Mouse (Mus musculus) left cerebral cortex, postnatal 4 days (tissue): Measurements from ENCODE around the gene Zfp580. TPM values are rescaled to one million over a fixed set of nuclear protein-coding genes. Genes with fewer than 3 reads are reported as not detected.

ENCODE experiments used
- DNase-seq: peaks from one replicate; pipeline ENCODE4 v3.0.0-alpha.2; 2022
- intact Hi-C: fragments of 180-260 bp; cut with DNase I; formaldehyde crosslinking; loops from one replicate; pipeline ENCODE4 v1.15.1; 2025
- total RNA-seq, 2 experiments: library from RNA; stranded (reverse); gene quantifications; 2 replicates each; pipeline ENCODE4 v1.2.3; 2021

Gene Zfp580
- total RNA-seq, 2 experiments from 2014 or later: 65.0 to 65.4 TPM

DNA sequence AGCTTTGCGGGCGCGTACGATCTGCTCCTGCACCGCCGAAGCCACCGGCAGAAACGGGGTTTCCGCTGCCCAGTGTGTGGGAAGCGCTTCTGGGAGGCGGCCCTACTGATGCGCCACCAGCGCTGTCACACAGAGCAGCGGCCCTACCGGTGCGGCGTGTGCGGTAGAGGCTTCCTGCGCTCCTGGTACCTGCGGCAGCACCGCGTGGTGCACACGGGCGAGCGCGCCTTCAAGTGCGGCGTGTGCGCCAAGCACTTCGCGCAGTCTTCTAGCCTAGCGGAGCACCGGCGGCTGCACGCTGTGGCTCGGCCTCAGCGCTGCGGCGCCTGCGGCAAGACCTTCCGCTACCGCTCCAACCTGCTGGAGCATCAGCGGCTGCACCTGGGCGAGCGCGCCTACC, 19.8 kb upstream of the Zfp580 start:
- intact Hi-C loops: no loop called here

DNA sequence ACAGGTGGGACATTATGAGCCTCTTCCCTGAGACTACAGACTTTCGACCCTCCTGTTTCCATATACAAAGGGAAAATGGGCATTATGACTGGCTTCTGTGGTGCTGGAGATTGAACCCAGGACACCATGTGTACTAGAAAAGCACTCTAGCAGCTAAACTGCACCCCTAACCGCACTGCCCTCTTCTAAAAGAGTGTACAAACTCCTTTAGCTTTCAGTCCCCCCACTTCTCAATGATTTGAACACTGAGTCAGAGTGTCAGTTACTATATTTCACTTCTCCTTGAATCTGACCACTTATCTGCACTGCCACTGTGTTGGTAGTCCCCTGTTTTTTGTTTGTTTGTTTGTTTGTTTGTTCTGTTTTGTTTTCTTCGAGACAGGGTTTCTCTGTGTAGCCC, 17.5 kb upstream of the Zfp580 start, which contains the start of gene 4632433K11Rik:
TSS of gene 4632433K11Rik (plus strand) at position 301 of the 400 bp plus-strand sequence.
- no peak for DNase-seq
- intact Hi-C loops: no loop called here

More for the DNA sequence above, 19.8 kb upstream of the Zfp580 start:
- DNase-seq: no peak

DNA sequence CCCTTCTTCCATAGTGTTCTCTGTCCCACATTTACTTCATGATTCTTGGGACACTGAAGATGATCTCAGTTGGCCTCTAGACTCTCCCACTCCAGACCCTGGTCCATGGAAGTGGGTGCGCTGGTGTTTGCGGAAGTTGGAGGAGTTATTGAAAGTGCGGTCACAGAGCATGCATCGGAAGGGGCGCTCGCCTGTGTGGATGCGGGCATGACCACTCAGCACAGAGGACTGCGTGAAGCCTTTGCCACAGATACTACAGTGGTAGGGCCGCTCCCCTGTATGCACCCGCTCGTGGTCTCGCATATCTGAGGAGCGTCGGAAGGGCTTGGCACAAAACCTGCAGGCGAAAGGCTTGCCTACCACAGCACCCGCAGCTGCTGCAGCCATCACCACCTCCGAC, 15.7 kb upstream of the Zfp580 start:
- no peak for DNase-seq
- intact Hi-C loops: no loop called here

DNA sequence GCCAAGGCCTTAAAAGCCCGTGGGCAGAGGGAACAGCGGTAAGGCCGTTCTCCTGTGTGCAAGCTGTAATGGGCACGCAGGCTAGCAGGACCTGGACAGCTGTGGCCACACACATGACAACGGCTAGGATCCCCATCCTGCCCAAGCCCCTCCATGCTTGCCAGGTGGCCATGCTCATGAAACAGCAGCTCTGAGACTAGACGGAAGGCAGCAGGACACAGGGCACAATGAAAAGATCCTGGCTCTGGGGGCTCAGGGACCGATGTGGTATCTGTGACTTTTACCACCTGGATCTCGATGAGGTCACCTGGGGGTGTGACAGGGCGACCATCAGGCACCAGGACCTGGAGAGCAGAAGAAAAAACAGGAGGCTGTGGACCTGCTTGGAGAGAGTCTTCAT, 15.2 kb upstream of the Zfp580 start:
- intact Hi-C loops: no loop called here
- no peak for DNase-seq

DNA sequence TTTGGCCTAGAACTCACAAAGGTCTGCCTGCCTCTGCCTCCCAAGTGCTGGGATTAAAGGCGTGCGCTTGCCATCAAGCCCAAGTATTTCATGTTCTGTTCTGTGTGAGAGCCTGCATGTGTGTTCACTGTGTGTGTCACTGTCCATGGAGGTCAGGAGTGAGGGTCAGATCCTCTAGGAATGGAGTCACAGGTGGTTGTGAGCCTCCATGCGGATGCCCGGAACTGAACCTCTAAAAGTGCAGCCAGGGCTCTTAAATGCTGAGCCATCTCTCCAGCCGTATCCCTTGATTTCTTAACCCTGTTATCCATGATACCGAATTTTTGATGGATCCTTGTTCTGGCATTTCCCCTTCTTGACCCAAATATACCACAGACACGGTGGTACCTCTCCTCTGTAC, 14.3 kb upstream of the Zfp580 start:
- intact Hi-C loops: no loop called here
- DNase-seq: no peak

DNA sequence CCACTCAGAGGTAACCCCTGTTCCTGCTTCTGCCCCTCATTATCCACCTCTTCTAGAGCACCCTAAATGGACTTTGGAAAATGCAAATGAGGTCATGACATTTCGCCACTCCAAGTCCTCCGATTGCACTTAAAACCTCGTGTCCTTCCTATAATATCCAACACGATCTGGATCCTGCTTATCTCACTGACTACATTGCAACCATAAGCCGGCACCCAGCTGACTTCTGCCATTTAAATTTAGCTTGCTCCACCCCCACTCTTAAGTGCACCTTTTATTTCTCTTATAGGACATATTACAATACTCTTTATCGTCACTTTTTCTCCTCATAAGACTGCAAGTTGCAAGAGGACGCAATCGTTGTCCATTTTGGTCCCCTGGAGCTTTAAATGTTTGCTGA, 13.9 kb upstream of the Zfp580 start:
- no peak for DNase-seq
- intact Hi-C loops: no loop called here

DNA sequence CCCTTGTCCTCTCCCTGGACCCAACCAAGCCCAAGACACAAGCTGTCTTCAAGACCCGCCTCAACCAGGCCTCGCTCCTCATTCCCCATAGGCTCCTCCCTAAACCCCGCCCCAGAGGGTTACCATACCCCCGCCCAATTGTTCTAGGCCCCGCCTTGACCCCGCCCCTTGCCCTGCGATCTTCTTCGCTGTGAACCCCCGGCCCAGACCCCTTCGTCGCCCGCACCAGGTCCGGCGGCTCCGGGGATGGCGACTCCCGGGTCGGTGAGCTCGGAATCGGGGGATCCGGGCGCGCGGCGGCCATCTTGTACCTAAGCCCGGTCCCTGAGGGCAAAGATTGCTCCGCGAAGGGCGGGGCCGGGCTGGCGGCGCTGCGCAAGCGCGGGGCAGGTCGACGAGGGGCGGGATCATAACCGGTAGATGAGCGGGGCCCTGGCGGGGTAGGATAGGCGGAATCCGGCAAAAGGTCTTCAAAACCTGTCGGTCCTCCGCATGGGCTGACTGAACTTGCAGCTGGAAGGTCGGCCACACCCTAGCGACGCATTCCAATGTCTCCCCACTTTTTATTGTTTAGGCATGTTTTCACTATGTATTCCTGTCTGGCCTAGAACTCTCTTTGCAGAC, 13.1 kb upstream of the Zfp580 start, which contains the start of gene Zfp784:
TSS of gene Zfp784 (minus strand) at position 338 of the 624 bp plus-strand sequence.
- peak; percentile 93 for DNase-seq
- intact Hi-C loops: no loop called here

DNA sequence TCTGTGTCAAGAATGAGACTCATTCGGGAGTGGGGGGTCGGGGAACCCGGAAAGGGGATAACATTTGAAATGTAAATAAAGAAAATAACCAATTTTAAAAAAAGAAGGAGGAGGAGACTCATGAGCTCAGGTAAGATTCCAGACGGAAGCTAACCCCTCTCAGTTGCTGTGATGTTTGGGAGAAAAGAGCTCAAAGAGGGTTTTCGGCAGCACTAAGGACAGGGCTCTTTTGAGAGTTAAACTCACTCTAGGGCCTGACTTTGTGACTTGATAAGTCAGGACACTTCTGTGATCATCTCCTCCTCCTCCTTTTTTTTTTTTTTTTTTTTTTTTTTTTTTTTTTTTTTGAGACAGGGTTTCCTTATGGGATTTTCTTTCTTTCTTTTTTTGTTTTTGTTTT, 12.4 kb upstream of the Zfp580 start:
- no peak for DNase-seq
- intact Hi-C loops: no loop called here

DNA sequence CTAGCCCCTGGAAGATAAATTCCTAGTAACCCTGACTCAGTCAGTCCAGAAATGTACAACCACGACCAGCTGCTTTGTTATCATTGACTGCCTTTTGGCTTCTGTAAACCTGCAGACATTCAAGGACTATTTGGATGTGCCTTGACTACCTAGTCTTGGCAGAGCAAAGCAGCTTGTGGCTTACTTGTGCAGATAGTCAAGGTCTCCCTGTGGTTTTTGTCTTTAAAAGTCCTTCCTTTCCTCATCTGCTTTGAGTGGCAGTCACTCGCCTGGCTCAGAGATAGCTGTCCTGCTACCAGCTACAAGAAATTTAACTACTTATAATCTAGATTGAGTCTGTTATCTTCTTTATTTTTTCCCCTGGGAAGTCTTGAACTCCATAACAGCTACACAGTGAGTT, 6.4 kb upstream of the Zfp580 start:
- no peak for DNase-seq
- intact Hi-C loops: loop anchor here (10.0 kb wide), 1 partner anchor 110 kb away; no protein-coding TSS in a partner anchor

DNA sequence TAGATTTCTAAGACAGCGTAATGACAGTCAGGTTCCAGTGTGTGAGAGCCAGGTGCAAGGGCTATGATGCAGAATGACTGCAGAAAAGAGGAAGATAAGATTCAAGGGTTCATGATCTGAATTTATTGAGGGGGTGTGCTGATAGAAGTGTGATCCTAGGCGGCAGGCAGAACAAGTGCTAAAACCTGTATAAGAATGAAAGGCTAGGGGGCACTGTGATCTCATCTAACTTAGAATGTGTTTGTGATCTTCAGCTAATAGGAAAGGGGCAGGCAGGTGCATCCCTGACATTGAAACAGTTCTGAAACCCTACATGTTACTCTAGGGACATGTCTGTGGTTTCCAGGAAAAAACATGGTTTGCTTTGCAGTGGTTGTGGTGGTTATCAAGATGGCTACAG, 5.2 kb upstream of the Zfp580 start:
- no peak for DNase-seq
- intact Hi-C loops: loop anchor here (10.0 kb wide), 1 partner anchor 111 kb away; no protein-coding TSS in a partner anchor

DNA sequence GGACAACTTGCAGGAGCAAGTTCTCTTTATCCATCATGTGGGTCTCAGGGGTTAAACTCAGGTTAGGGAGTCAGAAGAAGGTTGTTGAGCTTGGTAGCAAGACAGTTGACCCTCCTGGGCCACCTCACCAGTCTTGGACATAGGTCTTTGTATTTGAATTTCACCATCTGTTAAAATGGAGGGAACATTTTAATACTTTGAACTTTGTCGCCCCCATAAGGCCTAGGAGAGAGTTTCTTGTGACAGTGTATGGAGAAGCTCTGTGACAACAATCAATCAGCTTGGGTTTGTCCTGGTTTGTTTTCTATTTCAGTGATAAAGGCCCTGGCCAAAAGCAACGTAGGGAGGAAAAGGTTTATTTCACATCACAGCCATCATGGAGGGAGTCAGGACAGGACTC, 4.0 kb upstream of the Zfp580 start:
- intact Hi-C loops: loop anchor here (10.0 kb wide), 1 partner anchor 113 kb away; no protein-coding TSS in a partner anchor
- DNase-seq: no peak

DNA sequence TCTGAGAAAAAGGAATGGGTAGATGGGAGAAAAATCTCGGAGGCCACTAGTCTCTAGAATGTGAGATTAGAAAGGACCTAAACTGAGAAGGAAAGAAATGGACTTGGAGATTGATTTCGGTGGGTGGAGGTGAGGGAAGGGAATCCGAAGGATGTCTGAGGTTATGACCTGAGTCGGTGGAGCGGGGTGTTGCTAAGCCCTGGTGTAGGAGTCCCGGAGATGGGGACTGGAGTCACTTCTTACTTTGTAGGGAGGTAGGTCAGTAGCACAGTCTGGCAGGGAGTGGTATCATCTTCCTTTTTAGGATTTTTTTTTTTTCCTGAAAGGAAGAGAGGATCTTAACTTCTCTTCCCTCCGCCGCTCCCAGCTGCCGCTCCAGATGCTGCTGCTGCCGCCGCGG, 1.1 kb downstream of the Zfp580 start:
- DNase-seq: no peak
- intact Hi-C loops: loop anchor here (5.0 kb wide), 1 partner anchor 35 kb away; the partner anchor contains the start of gene Gm44973

DNA sequence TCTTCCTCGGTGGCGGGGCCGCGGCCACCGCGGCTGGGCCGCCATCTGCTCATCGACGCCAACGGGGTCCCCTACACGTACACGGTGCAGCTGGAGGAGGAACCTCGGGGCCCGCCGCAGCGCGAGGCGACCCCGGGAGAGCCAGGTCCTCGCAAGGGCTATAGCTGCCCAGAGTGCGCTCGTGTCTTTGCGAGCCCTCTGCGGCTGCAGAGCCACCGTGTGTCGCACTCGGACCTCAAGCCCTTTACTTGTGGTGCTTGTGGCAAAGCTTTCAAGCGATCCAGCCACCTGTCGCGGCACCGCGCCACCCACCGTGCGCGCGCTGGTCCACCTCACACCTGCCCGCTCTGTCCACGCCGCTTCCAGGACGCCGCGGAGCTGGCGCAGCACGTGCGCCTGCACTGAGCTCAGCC, 1.6 kb downstream of the Zfp580 start:
- DNase-seq: no peak
- intact Hi-C loops: loop anchor here (5.0 kb wide), 1 partner anchor 36 kb away; the partner anchor contains the start of gene Gm44973

DNA sequence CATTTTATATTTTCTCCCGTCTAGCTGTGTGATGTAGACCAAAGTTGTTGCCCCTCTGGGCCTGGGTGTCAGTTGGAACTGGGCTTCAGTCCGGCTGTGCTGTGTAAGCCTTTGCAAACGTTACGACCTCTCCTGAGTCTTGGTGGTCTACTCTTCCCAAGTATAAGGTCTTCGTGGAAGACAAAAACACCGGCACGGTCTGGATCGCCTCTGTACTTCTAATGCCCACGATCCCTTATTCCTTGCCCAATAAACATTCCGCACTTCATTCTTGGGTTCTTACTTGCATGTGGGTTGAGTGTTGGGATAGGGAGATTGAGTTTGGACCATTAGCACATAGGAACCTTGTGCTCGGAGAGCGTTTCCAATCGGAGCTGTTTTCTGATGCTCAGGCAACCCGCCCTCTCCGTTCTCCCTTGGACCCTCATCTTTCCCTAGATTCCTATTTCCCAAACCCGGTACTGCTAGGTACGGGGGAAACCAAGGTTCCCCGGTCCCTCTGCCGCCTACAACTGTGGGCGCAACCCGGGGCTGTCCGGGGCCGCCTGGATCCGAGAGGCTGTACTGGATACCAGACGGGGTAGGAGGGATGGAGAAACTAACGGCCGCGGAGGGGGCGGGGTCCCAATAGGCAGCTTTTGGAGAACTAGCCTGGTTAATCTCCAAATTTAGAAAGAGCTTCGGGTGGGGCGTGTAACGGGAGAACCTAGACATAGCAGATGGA, 2.3 kb downstream of the Zfp580 start:
- intact Hi-C loops: loop anchor here (5.0 kb wide), 1 partner anchor 36 kb away; the partner anchor contains the start of gene Gm44973
- DNase-seq: no peak

DNA sequence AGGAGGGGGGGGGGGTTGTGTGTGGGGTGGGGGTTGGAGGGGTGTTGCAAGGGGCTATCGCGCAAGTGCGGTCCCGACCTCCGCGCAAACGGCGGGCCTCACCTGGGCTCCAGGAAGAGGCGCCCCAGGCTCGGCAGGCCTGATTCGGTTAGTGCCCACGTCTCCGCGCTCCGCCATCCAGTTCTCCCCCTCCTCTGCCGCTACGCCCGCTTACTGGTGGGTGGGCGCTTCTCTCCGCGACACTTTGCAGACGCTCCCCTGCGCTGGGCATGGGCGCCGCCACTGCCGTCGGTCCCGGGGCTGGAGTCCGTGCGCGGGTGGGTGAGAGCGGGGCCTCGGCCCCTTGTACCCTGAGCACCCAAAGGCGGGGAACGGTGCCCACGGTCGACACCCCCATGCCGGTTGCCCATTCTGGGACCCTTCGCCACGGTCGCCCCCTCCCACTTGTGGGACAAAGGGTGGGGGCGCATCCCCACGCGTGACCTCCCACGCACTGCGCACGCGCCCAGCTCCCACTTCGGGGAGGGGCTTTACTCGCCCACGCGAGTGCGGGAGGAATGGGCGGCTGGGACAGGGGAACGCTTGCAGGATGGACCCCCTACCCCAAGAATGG, 5.4 kb downstream of the Zfp580 start:
- intact Hi-C loops: no loop called here
- peak; percentile 50 for DNase-seq

DNA sequence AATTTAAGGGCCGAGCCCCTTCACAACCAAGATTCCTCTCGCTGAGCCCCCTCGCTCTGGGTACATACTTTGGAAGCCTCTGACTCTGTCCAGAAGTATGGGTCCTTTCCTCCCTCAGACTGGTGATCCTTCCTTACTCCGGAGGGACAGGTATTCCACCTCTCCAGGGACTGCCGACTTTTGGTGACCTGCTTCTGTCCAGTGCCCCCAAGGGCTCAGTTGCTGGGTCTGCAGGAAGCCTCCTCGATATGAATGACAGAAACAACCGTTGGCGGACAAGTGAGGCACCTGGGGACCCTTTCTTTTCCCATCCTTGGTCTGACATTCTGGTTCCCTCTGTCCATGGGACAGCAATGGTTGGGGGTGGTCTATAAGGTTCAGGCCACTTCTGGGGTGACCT, 6.0 kb downstream of the Zfp580 start:
- intact Hi-C loops: no loop called here
- DNase-seq: no peak

DNA sequence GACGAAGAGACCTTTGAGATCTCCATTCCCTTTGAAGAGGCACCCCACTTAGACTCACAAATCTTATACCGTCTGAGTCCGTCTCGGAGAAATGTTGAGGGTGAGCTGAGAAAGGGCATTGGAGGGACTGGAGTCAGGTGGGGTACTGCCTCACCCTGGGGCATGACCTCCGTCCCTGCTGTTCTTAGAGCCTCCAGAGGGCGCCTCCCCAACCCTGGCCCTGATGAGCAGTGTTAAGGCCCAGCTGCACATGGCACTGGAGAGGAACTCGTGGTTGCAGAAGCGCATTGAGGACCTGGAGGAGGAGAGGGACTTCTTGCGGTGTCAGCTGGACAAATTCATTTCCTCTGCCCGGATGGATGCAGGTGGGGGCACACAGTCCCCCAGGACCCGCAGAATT, 6.5 kb downstream of the Zfp580 start:
- DNase-seq: no peak
- intact Hi-C loops: no loop called here

DNA sequence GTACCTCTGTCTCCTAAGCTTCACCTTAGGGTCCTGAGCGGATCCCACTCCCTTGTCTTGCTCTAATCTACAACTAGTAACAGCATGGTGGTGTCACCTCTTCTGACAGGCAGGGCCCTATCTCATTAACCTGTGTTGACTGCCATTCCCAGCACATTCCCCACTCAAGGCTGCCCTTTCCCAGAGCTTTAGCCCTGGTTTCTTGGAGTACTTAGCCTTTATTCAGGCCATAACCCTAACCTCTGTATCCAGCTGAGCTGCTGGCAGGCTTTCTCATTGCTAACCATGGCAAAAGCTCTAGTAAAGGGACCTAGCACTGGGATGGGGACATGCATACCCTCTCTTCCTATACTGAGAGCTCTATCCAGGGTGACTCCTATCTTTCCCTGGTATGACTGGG, 7.3 kb downstream of the Zfp580 start:
- no peak for DNase-seq
- intact Hi-C loops: no loop called here

DNA sequence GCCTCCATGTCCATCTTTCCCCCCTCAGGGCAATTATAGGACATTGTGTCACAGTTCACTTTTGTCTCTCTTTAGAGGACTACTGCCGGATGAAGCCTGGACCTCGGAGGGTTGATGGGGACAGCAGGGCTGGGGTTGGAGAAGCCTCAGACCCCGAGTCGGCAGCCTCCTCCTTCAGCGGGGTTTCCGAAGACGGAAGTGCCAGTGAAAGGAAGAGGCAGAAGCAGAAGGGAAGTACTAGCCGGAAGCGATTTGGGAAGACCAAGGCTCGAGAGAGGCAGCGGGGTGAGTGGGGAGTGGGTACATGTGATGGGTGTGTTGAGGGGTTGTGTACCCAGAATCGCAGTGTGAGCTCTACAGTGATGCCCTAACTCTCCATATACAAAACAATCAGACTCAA, 8.1 kb downstream of the Zfp580 start:
- intact Hi-C loops: no loop called here
- no peak for DNase-seq

DNA sequence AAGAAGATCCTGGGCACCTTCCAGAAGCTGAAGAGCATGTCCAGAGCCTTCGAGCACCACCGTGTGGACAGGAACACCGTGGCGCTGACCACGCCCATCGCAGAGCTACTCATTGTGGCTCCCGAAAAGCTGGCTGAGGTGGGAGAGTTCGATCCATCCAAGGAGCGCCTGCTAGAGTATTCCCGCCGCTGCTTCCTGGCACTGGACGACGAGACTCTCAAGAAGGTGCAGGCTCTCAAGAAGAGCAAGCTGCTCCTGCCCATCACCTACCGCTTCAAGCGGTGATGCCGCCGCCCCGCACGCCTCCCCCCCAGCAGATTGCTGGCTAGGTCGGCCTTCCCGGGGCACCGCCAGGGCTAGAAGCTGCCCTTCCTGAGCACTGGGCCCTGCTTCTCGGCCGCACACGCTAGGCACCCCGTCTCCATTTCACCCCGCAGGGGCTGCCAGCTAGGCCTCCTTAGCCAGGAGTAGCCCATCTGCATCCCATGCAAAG, 8.9 kb downstream of the Zfp580 start:
- intact Hi-C loops: no loop called here
- DNase-seq: peak; percentile 88
